Mouse (Mus musculus): ENCODE data around the gene Hoxb8.

Gene Hoxb8

DNA sequence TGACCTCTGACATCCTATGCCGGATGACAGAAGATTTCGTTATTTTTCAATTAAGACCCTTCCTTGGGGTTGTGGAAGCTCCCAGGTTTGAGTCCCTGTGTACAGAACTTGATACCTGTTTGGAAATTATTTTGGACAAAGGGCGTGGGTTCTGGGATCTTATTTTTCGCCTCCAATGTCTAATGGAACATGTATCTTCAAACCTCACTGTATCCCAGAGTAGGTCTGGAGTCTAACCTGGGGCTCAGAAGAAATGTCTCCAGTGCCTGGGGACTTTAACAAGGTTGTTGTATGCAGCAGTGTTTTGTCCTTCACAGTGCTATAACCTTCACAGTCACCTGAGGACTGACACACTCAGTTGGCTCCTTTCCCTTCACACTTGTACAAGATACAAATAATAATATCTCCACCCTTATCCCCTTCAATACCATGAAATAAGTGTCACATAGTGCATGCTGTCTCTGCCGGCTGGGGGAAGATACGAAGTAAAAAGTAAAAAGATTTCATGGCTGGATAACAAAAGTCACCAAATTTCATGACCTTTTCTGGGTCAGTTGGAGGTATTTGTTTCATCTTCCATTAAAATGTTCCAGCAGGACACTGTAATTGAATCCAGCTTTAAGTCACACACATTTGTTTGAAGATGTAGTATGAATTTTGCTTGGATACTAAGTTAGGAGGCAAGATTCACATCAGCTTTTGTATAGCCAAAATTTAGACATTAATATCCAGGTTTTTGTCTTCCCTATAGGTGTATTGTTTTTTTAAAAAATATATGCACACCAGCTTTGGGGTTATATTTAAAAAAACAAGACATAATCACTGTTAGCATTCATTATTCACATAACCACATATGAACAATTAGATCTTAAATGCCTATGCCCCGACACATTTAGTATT lies 14.4 kb upstream of the Hoxb8 start:
- no peak for DNase-seq (ENCODE audit: low spot score in 2 of 2)

DNA sequence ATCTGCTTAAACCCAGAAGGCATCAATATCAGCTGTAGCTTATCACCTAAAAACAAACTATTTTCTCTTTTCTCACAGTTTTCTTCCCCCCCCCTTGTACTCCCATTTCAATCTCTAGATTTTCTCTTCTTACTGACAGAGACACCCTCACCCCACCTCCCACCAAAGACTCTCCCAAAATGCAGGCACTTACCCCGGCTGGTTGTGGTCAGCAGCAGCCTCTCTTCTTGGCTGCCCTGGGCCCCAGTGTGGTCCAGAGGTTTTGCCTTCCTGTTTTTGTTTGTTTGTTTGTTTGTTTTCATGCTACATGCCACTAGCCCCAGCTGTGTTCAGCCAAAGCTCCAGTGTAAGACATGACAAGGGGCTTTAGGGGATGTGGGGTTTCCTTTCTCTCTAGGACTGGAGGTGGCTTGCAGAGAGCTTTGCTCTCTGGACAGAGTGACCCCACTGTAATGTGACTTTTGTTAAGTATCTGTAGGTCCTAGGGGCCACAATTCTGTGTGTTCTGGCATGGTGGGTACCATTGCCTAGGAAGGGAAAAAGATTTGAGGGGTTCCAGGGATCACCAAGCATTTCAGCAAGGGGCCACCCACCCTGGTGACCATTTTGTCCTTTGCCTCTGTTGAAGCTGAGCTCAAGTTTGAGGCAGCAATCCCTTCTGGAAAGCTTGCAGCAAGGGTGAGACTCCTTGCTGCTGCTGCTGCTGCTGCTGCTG lies 13.5 kb upstream of the Hoxb8 start:
- no peak for DNase-seq (ENCODE audit: low spot score in 2 of 2)

DNA sequence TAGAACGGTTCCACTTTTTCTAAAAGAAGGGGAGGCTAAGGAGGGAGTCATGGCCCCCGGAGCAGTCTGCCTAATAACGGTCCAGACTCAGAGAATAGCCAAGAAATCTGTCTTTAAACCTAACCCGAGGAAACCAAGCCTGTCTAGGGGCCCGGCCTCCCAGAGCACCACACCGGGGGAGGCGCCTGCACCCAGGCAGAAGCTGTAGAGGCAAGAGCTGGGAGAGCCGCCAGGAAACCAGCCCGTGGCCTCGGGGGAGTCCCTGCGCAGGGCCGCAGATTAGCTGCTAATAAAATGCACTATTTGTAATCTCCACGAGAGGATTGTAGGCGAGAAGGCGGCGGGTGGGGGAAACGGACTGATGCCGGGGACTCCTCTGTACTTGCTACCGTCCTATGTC lies 11.8 kb upstream of the Hoxb8 start:
- DNase-seq (ENCODE audit: low spot score in 2 of 2) = no peak

DNA sequence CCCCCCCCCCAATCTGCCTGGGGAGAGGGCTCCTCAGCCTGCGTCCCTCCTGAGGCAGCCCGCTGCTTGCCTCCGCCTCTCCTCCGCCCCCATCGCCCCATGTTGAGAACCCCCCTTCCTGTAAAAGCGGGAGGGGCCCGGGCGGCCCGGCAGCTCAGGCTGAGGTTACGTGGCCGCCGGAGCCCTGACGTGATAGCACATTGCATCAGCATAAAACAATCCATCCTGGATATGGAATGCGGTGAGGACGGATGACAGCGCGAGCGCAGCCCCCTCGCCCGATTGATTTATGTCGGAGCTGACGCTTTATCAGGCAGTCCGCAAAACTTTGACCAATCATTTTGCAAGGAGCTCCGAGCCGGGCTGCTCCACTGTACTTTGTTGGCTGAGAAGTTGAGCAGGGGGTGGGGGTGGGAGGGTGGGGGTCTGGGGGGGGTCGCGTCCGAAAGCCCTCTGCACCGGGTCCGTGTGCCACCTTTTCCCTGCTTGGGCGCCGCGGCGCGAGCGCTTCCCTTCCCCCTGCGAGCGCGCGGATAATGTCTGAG lies 10.6 kb upstream of the Hoxb8 start, which contains the start of gene Hoxb9:
TSS of gene Hoxb9 (plus strand) at position 462 of the 545 bp plus-strand sequence.
- no peak for DNase-seq (ENCODE audit: low spot score in 2 of 2)

GRCm38 (mm10) chr11:96271541-96272011 lies 10.1 kb upstream of the Hoxb8 start:
- no peak for DNase-seq (ENCODE audit: low spot score in 2 of 2)

DNA sequence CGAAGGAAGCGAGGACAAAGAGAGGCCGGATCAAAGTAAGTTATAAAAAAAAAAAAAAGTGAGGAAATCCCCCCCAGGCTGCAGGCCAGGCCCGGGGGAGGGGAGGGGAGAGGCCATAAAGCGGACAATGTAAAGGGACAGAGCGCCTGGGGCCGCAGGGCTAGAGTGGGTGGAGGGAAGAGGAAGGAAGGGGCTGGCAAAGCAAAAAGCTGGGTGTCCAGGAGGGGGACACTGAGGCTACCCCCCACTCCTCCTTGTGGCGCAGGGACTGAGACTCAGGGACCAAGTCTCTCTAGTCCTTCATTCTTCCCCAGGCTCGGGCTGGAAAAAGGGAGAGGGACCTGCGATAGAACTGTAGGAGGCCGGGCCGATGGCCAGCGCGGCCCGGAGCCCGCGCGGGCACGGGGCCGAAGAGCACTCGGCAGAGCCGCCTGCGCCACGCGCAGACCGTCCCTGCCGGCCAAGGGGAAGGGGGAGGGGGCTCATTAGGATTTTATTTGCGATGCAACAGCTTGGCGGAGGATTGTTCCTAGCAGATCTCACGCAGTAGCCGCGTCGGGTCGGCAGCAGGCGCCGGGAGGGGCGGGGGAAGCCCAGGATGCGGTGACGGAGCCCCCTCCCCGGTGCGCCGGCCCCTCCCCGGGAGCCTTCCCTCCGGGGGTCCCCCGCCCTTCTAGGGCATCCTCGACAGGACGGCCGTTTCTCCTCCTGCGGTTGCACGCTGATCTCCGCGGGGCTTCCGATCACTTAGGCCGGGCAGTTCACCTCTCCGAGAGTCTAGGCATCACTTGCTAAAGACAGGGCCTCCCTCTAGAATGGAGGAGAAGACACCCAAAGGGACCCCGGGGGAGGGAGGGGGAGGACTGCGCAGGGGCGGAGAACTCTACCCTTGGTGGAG lies 9.4 kb upstream of the Hoxb8 start:
- DNase-seq (ENCODE audit: low spot score in 2 of 2) = no peak

DNA sequence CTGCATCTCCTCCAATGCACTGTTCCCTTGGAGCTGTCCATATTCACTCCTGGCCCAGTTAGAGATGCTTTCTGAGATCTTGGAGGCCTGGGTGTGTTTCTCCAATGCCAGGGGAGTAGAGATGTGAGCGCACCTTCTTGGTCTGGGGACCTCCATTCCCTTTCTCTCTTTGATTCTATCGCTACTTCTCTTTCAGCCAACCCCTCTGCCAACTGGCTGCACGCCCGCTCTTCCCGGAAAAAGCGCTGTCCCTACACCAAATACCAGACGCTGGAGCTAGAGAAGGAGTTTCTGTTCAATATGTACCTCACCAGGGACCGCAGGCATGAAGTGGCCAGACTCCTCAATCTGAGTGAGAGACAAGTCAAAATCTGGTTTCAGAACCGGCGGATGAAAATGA lies 7.3 kb upstream of the Hoxb8 start:
- DNase-seq (ENCODE audit: low spot score in 2 of 2) = no peak

DNA sequence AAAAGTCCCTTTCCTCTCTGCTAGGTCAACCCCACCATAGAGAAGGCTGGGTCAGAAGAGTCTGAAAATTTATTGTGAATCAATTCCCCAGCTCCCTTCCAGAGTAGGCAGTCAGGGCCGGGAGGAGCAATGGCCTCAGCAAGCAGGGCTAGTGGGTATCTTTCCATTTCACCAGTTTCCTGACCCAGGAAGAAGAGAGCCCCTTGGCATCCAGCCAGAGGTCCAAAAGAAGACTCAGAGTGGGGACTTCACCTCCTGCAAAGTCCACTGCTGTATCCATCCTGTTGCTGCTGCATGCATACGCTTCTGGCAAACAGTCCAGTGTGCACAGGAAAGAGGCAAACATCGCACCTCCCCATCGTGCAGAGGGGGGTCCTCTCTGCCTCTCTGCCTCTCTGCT lies 5.8 kb upstream of the Hoxb8 start:
- no peak for DNase-seq (ENCODE audit: low spot score in 2 of 2)

- DNase-seq (ENCODE audit: low spot score in 2 of 2) = no peak
These were observed 4.3 kb upstream of the Hoxb8 start for GRCm38 (mm10) chr11:96277151-96278044.

DNA sequence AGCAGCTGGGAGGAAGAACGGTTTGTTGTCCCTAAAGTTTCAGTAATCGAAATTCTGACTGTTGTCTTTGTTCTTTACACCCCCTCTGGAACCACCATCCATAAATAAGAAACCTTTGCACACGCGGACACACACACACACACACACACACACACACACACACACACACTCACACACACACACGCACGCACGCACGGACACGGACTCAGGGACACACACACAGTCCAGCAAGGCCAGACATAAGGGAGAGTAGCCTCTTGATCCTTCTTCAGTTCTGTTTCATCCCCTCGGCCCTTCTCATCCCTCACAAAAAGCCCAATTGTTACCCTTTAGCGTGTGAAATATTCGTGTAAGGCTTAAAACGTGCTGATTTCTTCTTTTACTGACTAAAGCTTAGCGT lies 3.4 kb upstream of the Hoxb8 start:
- no peak for DNase-seq (ENCODE audit: low spot score in 2 of 2)

DNA sequence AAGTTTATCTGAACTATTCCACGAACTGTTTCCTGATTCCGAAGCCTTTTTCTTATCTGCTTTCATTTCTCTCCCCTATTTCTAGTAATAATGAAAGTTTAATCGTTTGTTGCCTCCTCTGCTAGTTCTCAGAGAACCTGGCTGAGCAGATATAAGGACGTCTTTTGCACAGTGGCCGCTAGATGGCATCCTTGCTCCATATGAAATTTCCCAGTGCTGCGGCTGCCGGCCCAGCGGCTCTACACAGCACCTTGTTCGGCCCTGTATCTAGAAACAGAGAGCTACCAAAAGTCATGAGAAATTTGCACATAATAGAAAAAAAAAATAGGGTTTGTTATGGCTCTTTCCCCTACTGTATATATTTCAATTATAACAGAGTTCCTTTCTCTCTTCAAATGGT lies 2.9 kb upstream of the Hoxb8 start:
- peak; percentile 27 to 83 for DNase-seq (ENCODE audit: low spot score in 2 of 2)

GRCm38 (mm10) chr11:96279421-96280233 lies 2.1 kb upstream of the Hoxb8 start:
- DNase-seq (ENCODE audit: low spot score in 2 of 2) = no peak

DNA sequence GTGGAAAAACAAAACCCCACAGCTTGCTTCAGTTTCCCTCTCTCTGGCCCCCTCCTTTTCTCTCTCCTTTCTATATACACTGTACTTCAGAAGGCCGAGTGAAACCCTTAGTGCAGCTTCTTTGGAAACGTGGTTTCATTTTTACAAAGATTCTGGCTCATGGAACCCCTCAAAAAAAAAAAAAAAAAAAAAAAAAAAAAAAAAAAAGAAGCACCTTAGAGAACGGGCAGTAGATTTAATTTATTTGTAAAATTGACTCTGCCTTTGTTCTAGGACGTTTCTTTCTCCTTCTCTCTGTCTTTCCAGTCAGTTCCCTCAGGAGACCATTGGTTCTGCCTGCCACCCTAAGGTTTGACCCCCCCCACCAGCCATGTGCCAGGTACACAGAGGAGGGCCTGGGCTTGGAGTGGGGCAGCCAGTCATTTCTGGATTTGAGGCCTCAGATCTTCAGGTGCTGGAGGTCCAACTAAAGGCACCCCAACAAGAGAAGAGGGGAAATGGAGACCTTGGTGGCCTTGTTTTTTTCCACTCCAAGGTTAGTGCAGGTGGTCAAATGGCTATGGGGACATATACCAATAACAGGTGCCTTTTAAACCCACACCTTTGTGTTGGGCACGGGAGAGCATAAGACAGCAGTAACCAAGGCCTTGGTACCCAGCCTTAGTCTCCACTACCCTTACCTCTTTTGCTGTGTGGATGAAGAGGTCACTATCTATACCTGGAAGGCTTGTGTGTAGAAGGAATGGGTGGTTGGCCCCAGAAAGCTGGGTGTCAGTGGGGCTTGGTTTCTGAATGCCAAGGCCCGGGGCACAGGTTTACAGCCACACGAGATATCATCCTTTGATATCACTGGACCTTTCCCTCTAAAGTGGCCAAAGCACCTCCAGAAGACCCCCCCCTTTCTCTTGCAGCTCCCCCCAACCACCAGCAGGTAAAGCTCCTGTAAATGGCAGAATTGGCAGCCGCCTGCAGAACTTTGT lies 1.0 kb upstream of the Hoxb8 start:
- DNase-seq (ENCODE audit: low spot score in 2 of 2) = no peak

DNA sequence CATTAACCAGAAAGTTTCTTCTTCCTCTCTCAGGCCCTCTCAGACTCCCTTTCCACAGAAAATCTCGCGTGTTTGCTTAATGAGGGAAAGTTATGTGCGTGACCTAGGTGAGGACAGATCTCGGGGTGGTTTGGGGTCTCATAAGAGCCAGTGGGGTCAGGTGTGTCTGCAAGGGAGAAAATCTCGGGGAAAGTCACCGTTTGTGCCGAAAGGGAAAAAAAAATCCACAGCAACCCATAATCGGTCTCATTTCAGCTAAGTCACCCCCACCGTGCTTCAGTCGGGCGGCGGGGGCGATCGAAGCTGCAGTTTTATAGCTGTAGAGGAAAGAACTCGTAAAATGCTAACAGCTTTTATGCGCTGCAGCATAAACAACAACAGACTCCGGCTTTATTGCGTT lies 309 bp upstream of the Hoxb8 start:
- DNase-seq (ENCODE audit: low spot score in 2 of 2) = no peak

GRCm38 (mm10) chr11:96282795-96283430 lies 1.2 kb downstream of the Hoxb8 start:
- DNase-seq (ENCODE audit: low spot score in 2 of 2) = no peak

- DNase-seq (ENCODE audit: low spot score in 2 of 2) = no peak
These were observed 2.5 kb downstream of the Hoxb8 start for GRCm38 (mm10) chr11:96284041-96284749.

Measured in left cerebral cortex, adult 9 months (tissue).